Mouse (Mus musculus) lung, postnatal 14 days (tissue): ENCODE data around the gene Wnt2.

Source experiments
- DNase-seq: peaks from one replicate; pipeline ENCODE4 v3.0.0; 2021

Gene Wnt2

DNA sequence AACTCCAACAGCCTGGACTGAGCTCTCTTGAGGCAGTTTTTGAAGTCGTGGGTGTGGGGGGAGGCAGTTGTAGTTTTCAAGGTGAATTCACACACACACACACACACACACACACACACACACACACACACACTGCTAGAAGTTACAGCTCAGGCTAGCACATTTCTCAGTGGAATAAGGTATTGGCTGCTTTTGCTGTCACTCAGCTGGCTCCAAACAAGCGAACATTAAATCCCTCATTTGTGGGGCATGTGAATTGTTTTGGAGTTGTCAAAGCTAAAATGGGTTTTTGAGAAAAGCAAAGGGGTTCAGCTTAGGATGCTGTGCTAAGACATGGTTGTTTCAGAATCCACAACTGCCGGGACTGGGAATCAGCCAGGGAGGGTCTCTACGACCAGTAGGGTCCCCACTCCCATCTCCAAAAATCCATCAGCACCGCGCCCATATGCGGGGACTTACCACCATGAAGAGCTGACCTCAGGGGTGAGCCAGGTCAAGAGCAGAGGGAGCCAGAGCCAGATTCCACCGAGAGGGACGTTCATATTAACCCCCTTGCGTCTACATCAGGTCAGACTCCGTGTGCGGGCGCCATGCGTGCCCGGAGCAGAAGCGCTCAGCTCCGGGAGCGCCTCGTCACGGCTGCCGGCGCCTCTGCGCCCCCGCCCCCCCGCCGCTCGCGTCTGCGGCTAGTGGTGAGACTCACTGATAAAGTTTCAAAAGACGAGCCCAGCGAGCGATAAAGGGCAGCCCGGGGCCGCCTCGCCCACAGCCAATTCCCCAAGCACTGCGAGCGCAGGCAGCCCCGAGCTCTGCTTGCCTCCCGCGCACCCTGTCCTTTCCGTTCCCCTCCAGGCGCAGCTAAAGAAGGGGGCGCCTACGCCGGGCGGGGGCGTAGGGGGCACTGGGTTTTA lies at the start of gene Wnt2:
Wnt2 (minus strand) TSS at position 840 of the 911 bp plus-strand sequence.
- no peak for DNase-seq

DNA sequence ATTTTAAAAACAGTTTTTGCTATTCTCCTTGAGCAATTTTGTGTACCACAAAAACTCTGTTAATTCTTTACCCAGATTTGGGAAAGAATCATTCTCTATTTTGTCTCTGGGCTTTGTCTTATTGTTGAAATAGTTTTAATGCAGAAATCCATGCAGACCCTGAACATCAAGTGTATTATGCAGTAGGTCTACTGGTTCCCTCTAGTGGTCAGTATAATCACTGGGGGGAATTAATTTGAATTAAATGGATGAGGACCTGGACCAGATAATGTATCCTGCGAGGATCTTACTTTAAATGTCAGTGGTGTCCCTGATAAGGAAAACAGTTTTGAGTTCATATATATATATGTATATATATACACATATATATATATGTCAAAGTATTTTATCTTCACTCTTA lies 48.2 kb upstream of the Wnt2 start:
- no peak for DNase-seq

DNA sequence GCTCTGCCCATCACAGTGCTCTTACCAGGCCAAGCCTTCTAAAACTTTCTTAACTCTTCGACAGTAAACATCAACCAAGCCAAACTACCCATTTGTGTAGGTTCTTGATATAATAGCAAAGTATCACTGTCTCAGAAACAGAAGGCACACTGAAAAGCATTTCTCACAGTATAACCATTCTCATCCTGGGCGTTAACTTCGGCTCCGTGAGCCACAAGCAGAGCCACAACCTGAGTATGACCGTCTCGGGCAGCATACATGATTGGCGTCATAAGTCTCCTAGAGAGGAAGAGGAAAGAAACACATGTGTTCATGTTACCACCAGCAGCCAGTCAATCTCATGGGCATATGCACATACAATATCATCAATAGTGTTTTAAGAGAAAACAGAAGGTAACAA lies 46.6 kb upstream of the Wnt2 start:
- no peak for DNase-seq

DNA sequence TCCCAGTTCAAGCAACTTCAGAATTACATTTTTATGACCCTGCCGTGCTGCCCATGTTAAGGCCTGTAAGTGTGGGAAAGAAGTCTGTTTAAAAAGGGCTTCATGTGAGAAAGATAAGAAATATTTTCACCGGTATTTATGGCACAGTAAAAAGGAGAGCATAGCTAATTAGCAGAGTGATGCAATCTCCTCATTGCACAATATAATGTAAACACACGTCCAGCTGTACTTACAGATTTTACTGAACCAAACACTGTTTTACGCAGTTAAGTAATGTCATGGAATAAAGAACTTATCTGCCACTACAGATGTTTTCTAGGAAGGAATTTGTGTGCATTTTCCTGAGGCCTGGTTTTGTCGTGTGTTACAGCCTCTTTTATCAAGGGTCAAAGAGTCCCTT lies 46.2 kb upstream of the Wnt2 start:
- DNase-seq = no peak

DNA sequence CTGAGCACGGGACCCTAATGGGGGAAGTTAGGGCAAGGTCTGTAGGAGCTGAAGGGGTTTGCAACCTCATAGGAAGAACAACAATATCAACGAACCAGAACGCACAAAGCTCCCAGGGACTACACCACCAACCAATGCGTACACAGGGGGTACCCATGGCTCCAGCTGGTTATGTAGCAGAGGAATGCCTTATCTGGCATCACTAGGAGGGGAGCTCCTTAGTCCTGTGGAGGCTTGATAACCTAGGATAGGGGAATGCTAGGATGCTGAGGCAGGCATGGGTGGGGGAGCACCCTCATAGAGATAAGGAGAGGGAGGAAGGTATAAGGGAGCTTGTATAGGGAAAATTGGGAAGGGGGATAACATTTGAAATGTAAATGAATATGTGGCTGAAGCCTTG lies 27.5 kb upstream of the Wnt2 start:
- no peak for DNase-seq

DNA sequence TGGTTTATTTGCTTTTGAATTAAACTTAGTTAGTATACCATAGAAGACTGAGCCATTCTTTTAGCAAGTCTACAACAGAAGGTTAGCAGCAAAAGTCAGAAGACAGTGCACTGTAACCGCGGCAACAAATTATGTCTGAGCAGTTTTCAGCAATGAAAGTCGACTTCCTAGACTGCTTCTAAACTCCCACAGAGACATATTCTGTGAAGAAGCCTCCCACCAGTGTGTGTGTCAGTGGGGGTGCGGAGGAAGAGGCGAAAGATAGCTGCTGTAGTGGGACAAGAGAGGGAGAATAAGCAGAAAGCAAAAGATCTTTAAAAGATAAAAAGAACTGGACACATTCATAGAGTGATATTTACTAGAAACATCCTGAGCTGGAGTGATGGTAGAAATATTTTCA lies 21.3 kb upstream of the Wnt2 start:
- DNase-seq = no peak

DNA sequence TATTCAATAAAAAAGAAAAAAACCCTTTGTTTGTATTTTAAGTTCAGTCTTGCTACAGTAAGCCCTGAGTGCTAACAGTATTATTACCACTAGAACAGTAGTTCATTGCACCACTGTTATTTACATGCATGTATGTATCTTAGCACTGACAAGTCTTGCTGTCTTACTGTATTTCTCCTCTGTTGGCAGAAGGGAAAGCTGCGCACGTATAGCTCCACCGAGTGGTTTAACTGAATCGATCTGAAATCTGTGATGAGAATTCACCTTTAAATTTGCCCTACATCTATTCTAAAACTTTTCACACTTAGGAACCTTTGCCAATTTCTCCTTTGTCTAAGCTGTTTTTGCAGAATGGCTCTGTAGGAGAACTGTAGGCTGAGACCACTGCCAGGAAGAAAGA lies 13.9 kb upstream of the Wnt2 start:
- no peak for DNase-seq

DNA sequence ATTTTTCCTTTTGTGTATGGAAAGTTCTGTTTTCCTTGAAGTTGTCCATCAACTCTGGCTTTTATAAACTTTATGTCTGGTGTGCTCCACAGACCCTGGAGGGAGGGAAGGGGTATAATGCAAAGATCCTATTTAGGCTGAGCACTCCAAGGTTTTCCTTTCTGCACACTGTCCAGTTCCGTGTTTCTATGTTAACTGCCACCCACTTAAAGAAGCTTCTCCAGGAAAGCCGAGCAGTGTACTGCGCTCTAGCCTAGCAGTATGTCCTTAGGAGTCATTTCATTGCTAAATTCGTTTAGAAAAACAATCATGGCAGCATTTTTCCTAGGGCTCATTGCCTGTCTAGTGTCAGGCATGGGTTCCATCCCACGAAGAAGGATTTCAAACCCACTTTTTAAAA lies 12.8 kb upstream of the Wnt2 start:
- no peak for DNase-seq

DNA sequence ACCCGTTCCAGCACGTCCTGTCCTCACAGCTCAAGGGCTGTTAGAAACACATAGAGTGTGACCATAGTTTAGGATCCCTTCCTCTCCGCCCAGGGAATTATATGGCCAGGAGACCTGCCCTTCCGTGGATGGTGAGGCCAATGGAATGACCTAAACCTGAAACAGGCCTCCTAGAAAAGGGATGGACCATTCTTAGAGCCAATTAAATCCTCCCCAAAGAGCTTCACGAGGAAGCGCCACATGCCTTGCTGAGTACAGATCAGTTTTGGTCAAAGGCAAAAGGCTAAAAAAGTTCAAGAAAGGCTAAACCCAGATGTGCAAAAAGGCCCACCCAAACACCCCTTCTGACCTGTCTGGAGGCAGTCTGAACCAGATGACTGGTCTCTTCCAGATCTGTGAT lies 1.9 kb upstream of the Wnt2 start:
- DNase-seq = no peak

DNA sequence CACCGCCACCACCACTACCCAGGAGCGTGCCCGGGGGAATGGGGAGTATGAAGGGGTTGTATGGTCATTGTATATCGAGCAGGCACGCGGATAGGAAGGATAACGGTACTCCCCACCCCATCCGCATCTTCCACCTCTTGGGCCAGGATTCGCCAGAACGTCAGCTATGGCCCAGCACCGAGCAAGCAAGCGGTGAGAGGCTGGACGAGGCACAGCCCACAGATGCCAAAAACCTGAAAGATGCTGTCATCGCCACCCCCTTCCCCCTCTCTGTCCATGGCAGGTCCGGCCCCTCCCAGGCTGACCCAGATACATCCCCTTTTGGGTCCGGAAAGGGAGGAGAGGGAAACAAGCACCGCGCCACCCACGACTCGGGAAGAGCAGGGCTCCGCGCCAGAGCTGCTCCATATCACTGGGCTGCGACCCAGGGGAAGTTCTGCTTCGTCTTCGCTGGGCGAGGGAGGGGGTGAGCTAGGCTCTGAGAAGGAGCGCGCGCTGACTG lies 1.2 kb upstream of the Wnt2 start:
- DNase-seq = peak; percentile 59

DNA sequence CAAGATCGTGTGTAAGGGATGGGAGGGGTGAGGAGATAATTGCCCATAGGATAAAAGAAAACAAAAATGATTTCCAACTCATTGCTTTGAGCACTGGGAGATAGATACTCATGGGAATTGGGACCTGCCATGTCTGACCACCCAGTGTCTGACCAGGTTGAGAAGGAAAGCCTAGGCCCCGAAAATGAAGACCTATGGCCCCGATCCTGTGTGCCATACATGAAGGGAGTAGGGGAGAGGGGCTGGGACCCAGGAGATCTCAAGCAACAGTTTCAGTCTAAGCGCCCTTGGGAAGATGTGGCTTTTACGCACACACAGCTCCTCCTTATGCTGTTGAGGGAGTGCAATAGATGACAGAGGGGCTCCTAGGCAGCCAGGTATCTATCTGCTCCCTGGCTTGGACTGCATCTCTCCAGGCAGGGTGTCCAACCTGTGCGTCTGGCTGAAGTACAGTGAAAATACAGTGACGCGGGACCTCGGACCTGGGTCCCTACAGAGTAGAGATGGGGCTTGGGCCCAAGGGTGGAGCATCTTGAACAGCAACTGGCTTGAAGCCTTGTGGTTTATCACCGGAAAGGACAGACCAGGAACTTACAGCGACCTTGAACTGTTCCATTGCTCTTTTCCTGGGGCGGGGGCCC lies 603 bp upstream of the Wnt2 start:
- DNase-seq = no peak

DNA sequence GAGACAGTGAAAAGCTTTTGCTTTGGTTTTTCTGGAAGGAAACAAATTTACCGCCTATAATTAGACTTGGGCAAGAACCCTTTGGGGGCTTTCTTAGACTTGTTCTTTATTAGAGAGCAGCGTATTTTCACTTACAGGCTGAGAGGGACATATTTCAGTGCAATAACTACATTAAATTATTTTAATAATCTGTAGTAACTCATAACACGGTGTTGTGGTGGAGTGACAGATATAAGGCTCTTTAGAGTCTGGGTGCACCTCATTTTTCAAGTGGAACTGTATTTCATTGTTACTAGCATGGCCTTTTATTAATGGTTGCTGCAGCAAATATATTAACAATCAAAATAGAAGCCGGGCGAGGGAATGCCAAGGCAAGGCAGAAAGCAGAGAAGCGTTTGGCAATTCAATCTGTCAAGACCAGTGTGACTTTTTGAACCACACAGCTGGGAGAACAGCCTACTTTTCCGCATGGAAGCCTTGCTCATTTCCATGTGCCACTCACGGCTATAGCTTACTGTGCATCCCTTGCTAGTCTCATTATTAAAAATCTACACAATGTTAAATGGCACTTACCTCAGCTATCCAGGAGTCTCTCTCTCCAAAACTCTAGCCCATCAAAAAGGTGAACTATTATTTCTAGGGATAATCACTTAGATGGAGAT lies 6.1 kb downstream of the Wnt2 start:
- no peak for DNase-seq

DNA sequence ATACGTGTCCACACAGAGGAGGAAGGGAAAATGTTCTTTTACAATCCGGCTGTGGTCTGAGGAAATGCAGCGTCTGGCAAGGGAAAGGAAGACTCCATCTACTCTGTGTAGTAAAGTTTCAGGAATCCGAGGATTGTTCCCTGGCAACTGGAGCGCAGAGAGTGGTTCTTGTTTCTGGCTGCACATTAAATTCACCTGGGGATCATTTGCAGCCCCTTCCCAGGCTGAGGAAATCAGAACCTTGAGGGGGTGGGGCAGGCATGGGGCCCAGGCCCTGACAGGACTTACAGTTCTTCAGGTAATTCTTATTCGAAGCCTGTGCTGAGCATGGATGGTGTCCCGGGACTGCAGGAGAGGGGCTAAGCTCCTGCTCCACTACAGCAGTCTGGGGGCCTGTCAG lies 17.0 kb downstream of the Wnt2 start:
- DNase-seq = no peak

DNA sequence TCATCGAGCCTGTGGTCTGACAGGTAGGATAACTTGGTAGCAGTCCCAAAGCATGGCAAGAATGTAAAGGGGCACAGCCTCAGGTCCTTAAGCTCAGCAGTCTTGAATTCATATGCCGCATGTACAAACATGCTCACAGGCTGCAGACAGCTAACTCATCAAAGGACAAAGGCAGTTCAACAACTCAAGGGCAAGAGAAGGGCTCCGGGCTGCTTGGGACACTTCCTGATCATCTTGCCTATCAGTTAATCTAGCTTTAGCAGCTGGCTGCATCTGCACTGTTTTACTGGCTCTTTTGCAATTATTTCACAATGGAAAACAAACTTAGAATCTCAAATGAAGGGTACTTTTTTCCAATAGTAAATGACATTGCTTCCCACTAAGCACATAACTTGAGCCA lies 23.0 kb downstream of the Wnt2 start:
- peak; percentile 27 for DNase-seq

DNA sequence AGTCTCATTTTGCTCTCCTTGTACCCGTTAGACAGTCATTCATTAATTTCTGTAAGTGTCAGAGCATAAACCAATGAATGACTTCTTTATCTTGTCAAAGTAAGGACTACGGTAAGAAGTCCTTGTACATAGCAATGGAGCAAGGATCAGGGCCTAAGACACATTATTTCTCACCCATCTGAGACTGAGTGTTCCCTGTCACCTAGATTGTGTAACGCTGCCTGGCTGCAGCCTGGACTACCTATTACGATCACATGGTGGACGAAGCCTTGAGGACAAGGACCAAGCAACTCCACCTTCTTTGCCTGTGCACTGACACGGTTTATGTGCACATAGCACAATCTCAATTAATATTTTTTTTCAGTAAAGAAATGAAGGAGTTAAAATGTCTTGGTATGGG lies 28.3 kb downstream of the Wnt2 start:
- no peak for DNase-seq

DNA sequence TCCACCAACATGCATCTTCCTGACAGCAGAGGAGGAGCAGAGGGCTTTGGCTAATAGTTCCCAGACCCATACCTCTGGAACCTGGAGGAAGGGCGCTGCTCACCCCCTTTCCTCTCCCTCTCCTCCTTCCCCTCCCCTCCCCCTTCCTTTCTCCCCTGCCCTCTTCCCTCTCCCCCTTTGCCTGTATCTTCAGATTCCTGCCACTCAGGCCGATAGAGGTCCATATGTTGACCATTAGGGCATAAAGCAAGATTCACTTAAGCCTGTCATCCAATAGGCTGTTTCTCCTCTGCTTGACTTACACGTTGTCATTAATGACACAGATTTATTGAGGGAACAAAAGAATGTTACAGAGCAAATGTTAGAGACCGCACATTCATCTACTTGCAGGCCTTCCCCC lies 31.9 kb downstream of the Wnt2 start:
- DNase-seq = no peak

DNA sequence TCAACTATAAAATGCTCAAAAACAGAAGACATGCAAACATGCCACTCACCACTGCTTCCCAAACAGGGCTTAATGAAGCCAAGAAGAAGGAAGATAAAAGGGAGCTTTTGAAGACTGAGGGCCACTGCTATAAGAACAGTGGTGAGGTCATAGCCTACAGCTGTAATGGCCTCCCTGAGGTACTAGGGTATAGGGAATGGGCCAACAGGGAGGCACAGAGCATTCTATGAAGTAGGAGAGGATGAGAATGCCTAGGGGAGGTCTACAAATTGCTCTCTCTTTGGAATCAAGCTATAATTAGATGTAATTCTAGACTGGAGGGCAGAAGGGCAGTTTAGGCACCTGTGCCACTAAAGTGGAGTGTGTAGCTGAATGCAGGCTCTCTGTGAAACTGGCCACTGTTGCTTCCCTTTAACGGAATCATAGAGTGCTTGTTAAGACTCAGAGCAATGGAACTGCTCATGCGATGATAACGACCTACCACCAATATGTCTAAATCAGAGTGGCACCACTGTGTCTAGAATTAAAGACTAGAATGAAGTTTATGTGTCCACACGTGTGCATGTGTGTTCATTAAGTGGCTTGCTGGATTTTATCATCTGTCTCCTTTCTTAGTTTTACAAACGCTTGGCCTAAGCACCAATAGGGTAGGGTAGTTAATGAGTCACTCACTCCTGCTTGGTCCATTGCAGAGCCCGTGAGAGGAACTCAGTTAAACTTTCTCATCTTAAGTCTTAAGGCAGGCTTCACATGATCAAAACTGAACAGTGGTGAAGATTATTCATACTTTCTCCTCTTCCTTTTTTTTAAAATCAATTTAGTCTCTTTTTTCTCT lies 35.2 kb downstream of the Wnt2 start:
- DNase-seq = no peak

DNA sequence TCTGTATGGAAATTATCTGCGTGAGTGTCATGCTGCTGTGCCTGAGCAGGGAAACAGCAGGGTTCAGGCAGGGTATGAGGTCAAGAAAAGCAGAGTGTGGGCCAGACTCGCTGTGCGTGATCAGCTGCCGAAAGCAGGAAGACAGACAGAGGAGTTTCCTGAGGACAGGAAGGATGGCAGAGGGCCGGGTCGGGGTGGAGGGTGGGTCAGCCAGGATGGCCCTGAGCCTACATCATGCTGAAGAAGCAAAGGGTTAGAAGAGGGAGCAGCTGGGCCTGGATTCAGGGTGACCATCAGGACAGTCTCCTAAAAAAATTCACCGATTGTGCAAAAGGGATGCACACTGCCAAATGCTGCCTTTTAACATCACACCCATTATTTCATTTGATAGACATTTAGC lies 38.8 kb downstream of the Wnt2 start:
- DNase-seq = peak; percentile 44

DNA sequence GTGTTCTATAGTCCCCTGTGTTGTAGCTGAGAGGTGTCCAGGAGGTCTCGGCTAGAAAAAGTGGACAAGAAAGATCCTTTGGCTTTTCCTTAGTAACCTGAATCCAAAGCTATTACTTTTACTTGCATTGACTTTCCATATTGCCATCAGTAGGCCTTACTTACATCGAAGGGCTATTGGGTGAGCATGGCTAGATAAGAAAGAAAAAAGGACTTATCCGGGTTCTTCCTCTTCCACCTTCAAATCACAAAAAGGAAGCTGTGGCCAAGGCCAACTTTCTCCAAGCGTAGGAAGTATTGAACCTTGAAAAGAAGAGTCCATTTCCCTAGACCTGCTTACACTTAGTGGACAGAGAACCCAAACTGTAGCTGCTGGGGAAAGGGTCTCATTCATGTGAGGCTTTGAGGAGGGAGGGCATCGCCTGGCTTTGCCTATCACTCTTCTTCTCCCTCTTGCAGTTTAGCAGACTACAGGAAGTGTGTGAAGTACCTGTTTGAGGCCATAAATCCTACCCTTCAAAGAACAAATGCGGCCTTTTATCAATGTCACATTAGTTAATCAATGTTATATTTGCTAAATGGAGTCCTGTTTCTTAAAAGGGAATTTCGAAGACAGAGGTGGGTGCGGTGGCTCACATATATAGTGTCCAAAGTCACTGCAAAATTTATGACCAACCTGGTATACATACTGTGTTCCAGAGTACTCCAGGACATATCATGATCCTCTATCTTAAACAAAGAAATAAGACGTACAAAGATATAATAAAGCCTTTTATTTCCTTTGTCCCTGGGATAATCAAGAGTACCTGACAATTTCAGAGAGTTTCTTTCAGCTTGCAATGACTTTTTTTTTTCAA lies 40.0 kb downstream of the Wnt2 start:
- no peak for DNase-seq

DNA sequence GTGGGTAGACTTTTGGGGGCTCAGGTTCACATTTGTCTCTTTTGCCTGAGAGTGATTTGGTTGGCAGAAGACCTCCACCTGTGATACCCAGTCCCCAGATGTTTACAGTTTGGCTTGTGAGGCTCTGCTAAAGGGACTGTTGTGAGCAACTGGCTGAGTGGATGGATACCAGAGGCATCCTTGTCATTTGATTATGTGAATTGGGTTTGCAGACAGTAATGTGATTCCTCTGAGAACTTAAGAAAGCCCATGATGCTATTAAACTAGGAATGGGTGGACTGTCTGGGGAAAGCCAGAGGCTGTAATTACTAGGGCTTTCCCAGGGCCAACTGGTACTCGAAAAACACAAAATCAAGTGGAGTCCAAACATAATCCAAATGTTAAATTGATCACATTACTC lies 51.0 kb downstream of the Wnt2 start:
- DNase-seq = no peak

DNA sequence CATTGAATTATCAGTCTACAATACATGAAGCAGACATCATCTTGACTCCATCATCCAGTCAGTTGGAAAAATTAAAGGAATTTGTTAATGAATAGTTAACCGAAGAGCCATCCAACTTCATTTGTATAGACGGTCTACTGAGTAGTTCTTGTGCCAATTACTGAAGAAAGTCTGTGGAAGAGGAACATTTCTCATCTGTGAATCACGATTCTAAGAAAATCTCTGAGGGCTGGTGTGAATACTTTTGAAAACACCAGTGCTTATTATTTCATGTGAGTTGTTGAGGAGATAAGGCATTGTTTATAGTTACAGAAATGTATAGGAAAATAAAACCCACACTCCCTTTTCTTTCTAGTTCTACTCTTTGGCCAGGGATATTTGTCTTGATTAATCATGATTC lies 51.5 kb downstream of the Wnt2 start:
- DNase-seq = no peak

DNA sequence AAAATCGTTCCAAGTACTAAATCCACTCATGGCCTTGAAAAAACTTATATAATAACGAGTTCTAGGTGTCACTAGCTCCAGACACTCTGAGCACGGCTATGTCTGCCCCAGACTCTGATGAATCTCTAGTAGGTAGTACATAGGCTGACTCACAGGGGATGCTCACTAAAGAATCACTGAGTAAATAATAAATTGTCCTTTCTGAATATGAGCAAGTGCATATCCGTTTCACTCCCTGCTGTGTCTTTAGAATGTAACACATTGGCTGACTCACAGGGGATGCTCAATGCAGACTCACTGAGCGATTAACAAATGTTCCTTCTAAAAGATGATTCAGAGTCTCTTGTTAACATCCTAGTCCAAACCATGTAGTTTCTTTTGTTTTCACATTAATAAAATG lies 52.1 kb downstream of the Wnt2 start:
- no peak for DNase-seq
